Mouse (Mus musculus) R1 (cell line): ENCODE results near the gene Slc25a11.

Source experiments
- DNase-seq: peaks from one replicate; pipeline ENCODE4 v3.0.0-alpha.2; 2018; ENCODE audit warnings: low read depth, low spot score

Slc25a11 gene

GRCm38 (mm10) chr11:70651391-70651790, 4.1 kb upstream of the Slc25a11 start:
- DNase-seq: no peak

- peak; percentile 78 for DNase-seq
These were observed 3.3 kb upstream of the Slc25a11 start for GRCm38 (mm10) chr11:70650322-70651175.

- no peak for DNase-seq
These were observed 2.0 kb upstream of the Slc25a11 start for GRCm38 (mm10) chr11:70649185-70649734.

GRCm38 (mm10) chr11:70648512-70648911, 1.2 kb upstream of the Slc25a11 start:
- DNase-seq: no peak

GRCm38 (mm10) chr11:70647716-70648420, 589 bp upstream of the Slc25a11 start:
- DNase-seq: peak; percentile 66

- no peak for DNase-seq
These were observed 1.1 kb downstream of the Slc25a11 start for GRCm38 (mm10) chr11:70646259-70646555.

GRCm38 (mm10) chr11:70645461-70646258, 1.6 kb downstream of the Slc25a11 start:
- DNase-seq: no peak

- DNase-seq: no peak
These were observed 2.6 kb downstream of the Slc25a11 start for GRCm38 (mm10) chr11:70644564-70645103.

- DNase-seq: no peak
These were observed 4.2 kb downstream of the Slc25a11 start for GRCm38 (mm10) chr11:70643051-70643450.

GRCm38 (mm10) chr11:70641241-70641640, 6.0 kb downstream of the Slc25a11 start:
- no peak for DNase-seq

GRCm38 (mm10) chr11:70639976-70640375, 7.3 kb downstream of the Slc25a11 start:
- DNase-seq: no peak

- no peak for DNase-seq
These were observed 8.5 kb downstream of the Slc25a11 start, which contains the start of gene Gp1ba for GRCm38 (mm10) chr11:70638714-70639278. Gp1ba (plus strand) TSS chr11:70639122.

- DNase-seq: no peak
These were observed 9.0 kb downstream of the Slc25a11 start for GRCm38 (mm10) chr11:70638293-70638692.

GRCm38 (mm10) chr11:70637764-70638163, 9.5 kb downstream of the Slc25a11 start:
- no peak for DNase-seq

- no peak for DNase-seq
These were observed 11.7 kb downstream of the Slc25a11 start for GRCm38 (mm10) chr11:70635601-70636000.

GRCm38 (mm10) chr11:70630129-70630528, 17.1 kb downstream of the Slc25a11 start:
- no peak for DNase-seq

- DNase-seq: peak; percentile 49
These were observed 17.7 kb downstream of the Slc25a11 start for GRCm38 (mm10) chr11:70629557-70629956.

GRCm38 (mm10) chr11:70628431-70628830, 18.8 kb downstream of the Slc25a11 start:
- no peak for DNase-seq

- peak; percentile 35 for DNase-seq
These were observed 20.4 kb downstream of the Slc25a11 start for GRCm38 (mm10) chr11:70626877-70627276.

GRCm38 (mm10) chr11:70625473-70625872, 21.8 kb downstream of the Slc25a11 start:
- peak; percentile 75 for DNase-seq
